Mouse (Mus musculus): ENCODE measurements around the gene Gm29609. TPM values are rescaled to one million over a fixed set of nuclear protein-coding genes. Genes with fewer than 3 reads are reported as not detected.

Gene Gm29609
- polyA plus RNA-seq, 1 experiment, result not detected

- H3K4me3 ChIP-seq (ENCODE audit: insufficient read depth, low read depth, low read length), result no peak overlapping the region
- WGBS, result 89% methylated on average over 19 of the region's 19 CpGs
- H3K27ac ChIP-seq (ENCODE audit: insufficient read depth, low read depth, low read length), result no peak overlapping the region
- TF ChIP-seq POLR2A (IDR thresholded peaks at IDR 0.05; ENCODE audit: insufficient read depth, low read depth, low read length), result no peak
- peaks cover 17% of the 10 kb centered on the region for H3K4me1 ChIP-seq (ENCODE audit: control insufficient read depth, insufficient read depth, low read length)
These were observed 19.7 kb upstream of the Gm29609 start for GRCm38 (mm10) chr5:31199321-31199892.

DNA sequence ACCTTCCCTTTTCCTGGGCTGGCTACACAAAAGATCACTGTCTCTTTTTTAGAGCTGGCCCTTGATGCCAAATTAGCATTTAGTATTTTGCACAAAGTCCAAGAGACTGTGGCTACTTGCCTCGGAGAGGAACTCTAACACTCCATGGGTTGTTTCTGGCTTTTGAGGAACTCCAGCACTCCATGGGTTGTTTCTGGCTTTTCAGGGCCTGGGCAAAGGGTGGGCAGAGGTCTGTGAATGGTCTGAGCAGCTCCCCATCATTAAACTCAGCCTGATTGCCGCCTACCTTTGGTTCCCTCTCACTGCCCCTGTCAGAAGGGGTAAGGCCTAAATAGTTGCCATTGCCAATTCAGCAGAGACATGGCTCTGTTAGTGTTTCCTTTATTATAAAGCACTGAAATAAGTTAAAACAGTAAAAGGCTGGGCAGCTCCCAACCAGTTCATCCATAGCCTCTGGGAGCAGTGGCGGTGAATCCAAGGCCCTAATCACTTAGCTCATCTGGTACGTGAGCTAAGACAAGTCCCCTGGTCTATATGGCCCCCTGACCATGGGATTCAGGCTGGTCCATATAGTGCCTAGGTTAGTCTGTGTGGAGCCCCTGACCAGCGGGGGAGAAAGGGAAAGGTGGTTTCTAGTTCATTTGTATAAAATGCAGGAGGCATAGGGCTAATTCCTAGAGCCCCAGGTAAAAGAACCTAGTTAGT is 19.1 kb upstream of the Gm29609 start:
- no peak overlapping the region for H3K4me3 ChIP-seq (ENCODE audit: insufficient read depth, low read depth, low read length)
- no peak for TF ChIP-seq POLR2A (IDR thresholded peaks at IDR 0.05; ENCODE audit: insufficient read depth, low read depth, low read length)
- no peak for TF ChIP-seq CTCF (IDR thresholded peaks at IDR 0.05; ENCODE audit: insufficient read depth, low read depth, low read length)
- WGBS, result 70% methylated on average over 5 of the region's 5 CpGs
- peaks cover 17% of the 10 kb centered on the region for H3K4me1 ChIP-seq (ENCODE audit: control insufficient read depth, insufficient read depth, low read length)
- H3K27ac ChIP-seq (ENCODE audit: insufficient read depth, low read depth, low read length), result no peak overlapping the region

DNA sequence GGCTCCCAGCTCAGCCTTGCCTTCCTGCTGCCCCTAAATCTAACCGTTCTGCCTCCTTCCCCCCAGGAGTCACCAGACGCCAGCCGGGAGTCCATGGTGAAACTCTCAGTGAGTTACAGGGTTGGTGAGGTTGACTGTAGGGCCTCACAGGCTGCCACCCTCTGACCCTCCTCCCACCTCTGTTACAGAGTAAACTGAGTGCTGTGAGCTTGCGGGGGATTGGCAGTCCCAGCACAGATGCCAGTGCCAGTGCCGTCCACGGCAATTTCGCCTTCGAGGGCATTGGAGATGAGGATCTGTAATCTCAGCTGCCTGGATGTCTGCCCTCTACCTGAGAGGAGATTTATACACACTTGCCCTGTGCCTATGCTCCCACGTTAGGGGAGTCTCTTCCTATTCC is 18.5 kb upstream of the Gm29609 start:
- peaks cover 17% of the 10 kb centered on the region for H3K4me1 ChIP-seq (ENCODE audit: control insufficient read depth, insufficient read depth, low read length)
- TF ChIP-seq CTCF (IDR thresholded peaks at IDR 0.05; ENCODE audit: insufficient read depth, low read depth, low read length), result no peak
- TF ChIP-seq POLR2A (IDR thresholded peaks at IDR 0.05; ENCODE audit: insufficient read depth, low read depth, low read length), result no peak
- H3K27ac ChIP-seq (ENCODE audit: insufficient read depth, low read depth, low read length), result no peak overlapping the region
- WGBS, result 75% methylated on average over 9 of the region's 9 CpGs
- no peak overlapping the region for H3K4me3 ChIP-seq (ENCODE audit: insufficient read depth, low read depth, low read length)

GRCm38 (mm10) chr5:31197072-31197471 is 17.4 kb upstream of the Gm29609 start:
- 88% methylated on average over 12 of the region's 12 CpGs for WGBS
- Histone ChIP-seq H3K4me3 (ENCODE audit: insufficient read depth, low read depth, low read length) (no peak overlapping the region), H3K27ac (ENCODE audit: insufficient read depth, low read depth, low read length) (no peak overlapping the region), H3K4me1 (ENCODE audit: control insufficient read depth, insufficient read depth, low read length) (peaks cover 13% of the 10 kb centered on the region)
- TF ChIP-seq POLR2A (IDR thresholded peaks at IDR 0.05; ENCODE audit: insufficient read depth, low read depth, low read length) (no peak), CTCF (IDR thresholded peaks at IDR 0.05; ENCODE audit: insufficient read depth, low read depth, low read length) (no peak)

- H3K27ac ChIP-seq (ENCODE audit: insufficient read depth, low read depth, low read length), result no peak overlapping the region
- 87% methylated on average over 10 of the region's 10 CpGs for WGBS
- H3K4me3 ChIP-seq (ENCODE audit: insufficient read depth, low read depth, low read length), result no peak overlapping the region
- TF ChIP-seq POLR2A (IDR thresholded peaks at IDR 0.05; ENCODE audit: insufficient read depth, low read depth, low read length), result no peak
- TF ChIP-seq CTCF (IDR thresholded peaks at IDR 0.05; ENCODE audit: insufficient read depth, low read depth, low read length), result no peak
- H3K4me1 ChIP-seq (ENCODE audit: control insufficient read depth, insufficient read depth, low read length), result peaks cover 16% of the 10 kb centered on the region
These were observed 16.5 kb upstream of the Gm29609 start for GRCm38 (mm10) chr5:31196207-31196606.

- WGBS, result 89% methylated on average over 4 of the region's 4 CpGs
- H3K27ac ChIP-seq (ENCODE audit: insufficient read depth, low read depth, low read length), result no peak overlapping the region
These were observed 16.0 kb upstream of the Gm29609 start for GRCm38 (mm10) chr5:31195671-31196070.

DNA sequence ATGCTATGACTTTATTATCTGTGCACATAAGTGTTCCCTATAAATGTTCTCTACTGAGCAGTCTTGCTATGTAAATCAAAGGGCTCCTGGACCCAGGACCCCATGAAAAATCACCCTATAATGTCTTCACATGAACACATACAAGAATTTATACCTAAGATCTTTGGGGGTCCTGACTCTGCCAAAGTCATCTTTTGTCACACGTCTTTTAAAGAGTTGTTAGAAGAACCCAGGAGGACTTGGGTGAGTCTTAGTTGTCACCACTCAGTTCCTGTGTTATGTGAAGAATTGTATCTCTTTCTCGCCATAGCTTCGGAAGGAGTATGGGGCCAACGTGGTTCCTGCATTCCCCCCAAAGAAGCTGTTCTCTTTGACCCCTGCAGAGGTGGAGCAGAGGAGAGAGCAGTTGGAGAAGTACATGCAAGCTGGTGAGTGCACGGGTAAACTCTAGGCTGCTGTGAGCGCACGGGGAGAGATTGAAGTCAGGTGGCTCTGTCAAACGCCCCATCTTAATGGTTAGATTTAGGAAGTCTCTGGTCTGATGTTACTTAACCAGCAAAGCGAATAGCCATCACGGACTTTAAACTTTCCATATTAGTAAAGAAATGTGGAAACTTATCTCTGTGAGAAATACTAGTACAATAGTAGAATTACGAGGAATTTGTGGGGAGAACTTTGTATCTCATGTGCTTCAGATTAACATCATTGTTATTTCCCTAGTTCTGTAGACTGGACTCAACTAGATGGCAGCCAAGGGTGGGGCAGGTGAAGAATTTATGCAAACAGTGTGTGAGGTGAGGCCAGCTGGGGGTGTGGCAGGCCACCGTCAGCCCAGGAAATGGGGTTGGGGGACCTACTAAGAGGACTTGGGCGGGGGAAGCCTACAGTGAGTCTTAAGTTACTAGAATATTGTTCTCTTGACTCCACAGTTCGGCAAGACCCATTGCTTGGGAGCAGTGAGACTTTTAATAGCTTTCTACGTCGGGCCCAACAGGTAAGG is 15.1 kb upstream of the Gm29609 start:
- Histone ChIP-seq H3K4me1 (ENCODE audit: control insufficient read depth, insufficient read depth, low read length) (peaks cover 7% of the 10 kb centered on the region), H3K4me3 (ENCODE audit: insufficient read depth, low read depth, low read length) (no peak overlapping the region), H3K27ac (ENCODE audit: insufficient read depth, low read depth, low read length) (no peak overlapping the region)
- TF ChIP-seq POLR2A (IDR thresholded peaks at IDR 0.05; ENCODE audit: insufficient read depth, low read depth, low read length) (no peak), CTCF (IDR thresholded peaks at IDR 0.05; ENCODE audit: insufficient read depth, low read depth, low read length) (no peak)
- 90% methylated on average over 16 of the region's 16 CpGs for WGBS

More at GRCm38 (mm10) chr5:31195671-31196070, 16.0 kb upstream of the Gm29609 start:
- Histone ChIP-seq H3K4me1 (ENCODE audit: control insufficient read depth, insufficient read depth, low read length) (peaks cover 16% of the 10 kb centered on the region), H3K4me3 (ENCODE audit: insufficient read depth, low read depth, low read length) (no peak overlapping the region)
- no peak for TF ChIP-seq CTCF (IDR thresholded peaks at IDR 0.05; ENCODE audit: insufficient read depth, low read depth, low read length)
- no peak for TF ChIP-seq POLR2A (IDR thresholded peaks at IDR 0.05; ENCODE audit: insufficient read depth, low read depth, low read length)

- 10% methylated on average over 25 of the region's 25 CpGs for WGBS
- Histone ChIP-seq H3K27ac (ENCODE audit: insufficient read depth, low read depth, low read length) (peak overlapping the region; percentile 82), H3K4me3 (ENCODE audit: insufficient read depth, low read depth, low read length) (peak overlapping the region; percentile 91), H3K4me1 (ENCODE audit: control insufficient read depth, insufficient read depth, low read length) (peaks cover 7% of the 10 kb centered on the region)
- TF ChIP-seq POLR2A (IDR thresholded peaks at IDR 0.05; ENCODE audit: insufficient read depth, low read depth, low read length), result no peak
- no peak for TF ChIP-seq CTCF (IDR thresholded peaks at IDR 0.05; ENCODE audit: insufficient read depth, low read depth, low read length)
These were observed 14.0 kb upstream of the Gm29609 start for GRCm38 (mm10) chr5:31193631-31194281.
